ENCODE assay signal across 8 mouse cellular contexts in the genomic region with DNA sequence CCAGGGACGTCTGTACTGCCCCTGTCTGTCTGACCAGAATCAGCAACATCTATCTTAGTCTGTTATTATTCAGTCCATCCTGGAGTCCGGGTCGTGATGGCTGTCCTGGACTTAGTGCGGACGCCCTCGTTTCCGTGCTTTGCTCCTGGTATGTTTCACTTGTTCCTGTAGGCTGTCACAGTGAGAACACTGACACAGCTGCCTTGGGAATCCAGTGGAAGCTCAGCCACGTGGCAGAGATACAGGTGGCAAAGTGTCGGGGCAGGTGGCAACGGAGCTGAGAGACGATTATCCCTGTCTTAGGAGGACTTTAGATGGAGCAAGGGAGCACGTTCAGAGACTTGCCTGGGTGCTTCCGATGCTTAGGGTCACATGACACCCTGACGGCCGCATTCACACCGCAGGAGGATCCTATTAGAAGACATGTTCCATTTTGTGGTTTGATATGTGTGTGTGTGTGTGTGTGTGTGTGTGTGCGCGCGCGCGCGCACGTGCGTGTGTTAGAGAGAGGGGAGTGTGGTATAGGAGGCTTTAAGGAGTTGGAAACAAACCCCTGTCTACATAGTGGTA. TPM values are rescaled to one million over a fixed set of nuclear protein-coding genes. Genes with fewer than 3 reads are reported as not detected.
DNase-seq lines count a peak whose midpoint lies in the region; ATAC-seq and TF ChIP-seq lines count a peak whose summit lies in the region.

No protein-coding gene starts in this region.

- peak overlapping the region; percentile 55 for H3K4me2 ChIP-seq in forebrain, postnatal 0 days (ENCODE audit: low read depth)
- peak overlapping the region; percentile 68 for H3K4me2 ChIP-seq in liver, postnatal 0 days (ENCODE audit: low read depth, low read length)

- WGBS in heart, embryonic 10.5 days = 40% methylated on average over 24 of the region's 24 CpGs
- 60% methylated on average over 24 of the region's 24 CpGs for WGBS in forebrain, postnatal 0 days
- WGBS in liver, postnatal 0 days (ENCODE audit: insufficient replicate concordance) = 44% methylated on average over 24 of the region's 24 CpGs

- no peak overlapping the region; the same call in 1 of the 2 replicates for H3K27ac ChIP-seq in heart, embryonic 10.5 days
- peak overlapping the region; percentile 78 for H3K27ac ChIP-seq in MEL (ENCODE audit: control insufficient read depth, low read depth, low read length)
- peak overlapping the region; percentile 72 for H3K27ac ChIP-seq in forebrain, postnatal 0 days (ENCODE audit: low read depth, low read length)
- peak overlapping the region; percentile 61 for H3K27ac ChIP-seq in liver, postnatal 0 days (ENCODE audit: low read depth)

- H3K36me3 ChIP-seq in heart, embryonic 10.5 days = no peaks in the 10 kb centered on the region
- H3K36me3 ChIP-seq in MEL (ENCODE audit: control insufficient read depth in 1 of 2, insufficient read depth in 2 of 2, low read length in 2 of 2) = peaks cover 0 to 2% of the 10 kb centered on the region in 2 experiments; a peak in 1 of 4 replicates
- no peaks in the 10 kb centered on the region for H3K36me3 ChIP-seq in forebrain, postnatal 0 days (ENCODE audit: insufficient read depth)
- no peaks in the 10 kb centered on the region for H3K36me3 ChIP-seq in liver, postnatal 0 days (replicated peaks; ENCODE audit: insufficient read depth, low read length)

- TF ChIP-seq CTCF in MEL (IDR thresholded peaks at IDR 0.05 in 2 of 3, conservative IDR thresholded peaks at IDR 0.05 in 1 of 3; ENCODE audit: control insufficient read depth in 1 of 3, insufficient read depth in 1 of 3, low read depth in 2 of 3, low read length in 3 of 3, poor library complexity in 1 of 3, severe bottlenecking in 1 of 3) = no peak
- TF ChIP-seq CTCF in forebrain, postnatal 0 days (IDR thresholded peaks at IDR 0.05; ENCODE audit: low read depth) = no peak
- no peak for TF ChIP-seq CTCF in liver, postnatal 0 days (IDR thresholded peaks at IDR 0.05; ENCODE audit: low read depth)

- H3K9ac ChIP-seq in MEL (ENCODE audit: control insufficient read depth, low read depth, low read length, poor library complexity, severe bottlenecking) = peak overlapping the region; percentile 70
- no peak overlapping the region; the same call in 1 of the 2 replicates for H3K9ac ChIP-seq in forebrain, postnatal 0 days
- peak overlapping the region; percentile 38 for H3K9ac ChIP-seq in liver, postnatal 0 days (replicated peaks)

- TF ChIP-seq POLR2A in MEL (IDR thresholded peaks at IDR 0.05; ENCODE audit: control insufficient read depth in 1 of 2, insufficient read depth in 1 of 2, low read depth in 1 of 2, low read length in 2 of 2, poor library complexity in 1 of 2) = peak; percentile 13 to 58; a peak in 2 of 4 replicates

- DNase-seq in heart, embryonic 10.5 days (ENCODE audit: low spot score) = no peak
- no peak for DNase-seq in heart, adult 8-10 months (ENCODE audit: low spot score)
- DNase-seq in MEL (ENCODE audit: low read depth, low spot score) = peak; percentile 89
- peak; percentile 51 for DNase-seq in forebrain, postnatal 0 days
- peak; percentile 29 for DNase-seq in liver, postnatal 0 days
- no peak for DNase-seq in adrenal gland, adult (ENCODE audit: inconsistent age in 2 of 2, low spot score in 1 of 2)
- DNase-seq in urinary bladder, postnatal 14 days (ENCODE audit: low spot score) = no peak
- DNase-seq in left cerebral cortex, adult 8-10 months (ENCODE audit: low spot score in 2 of 2) = no peak

- H3K4me1 ChIP-seq in heart, embryonic 10.5 days = peaks cover 22% of the 10 kb centered on the region
- H3K4me1 ChIP-seq in MEL (ENCODE audit: control insufficient read depth in 1 of 2, insufficient read depth in 2 of 2, low read length in 2 of 2) = peaks cover 2 to 5% of the 10 kb centered on the region in 2 experiments; a peak in 1 of 4 replicates
- H3K4me1 ChIP-seq in forebrain, postnatal 0 days (ENCODE audit: insufficient read depth) = peaks cover 9% of the 10 kb centered on the region; the same call in 1 of the 2 replicates
- H3K4me1 ChIP-seq in liver, postnatal 0 days (ENCODE audit: insufficient read depth) = peaks cover 17% of the 10 kb centered on the region

- H3K79me2 ChIP-seq in MEL (ENCODE audit: control insufficient read depth, insufficient read depth, low read length, poor library complexity) = no peaks in the 10 kb centered on the region; the same call in 1 of the 2 replicates

- peaks cover 6% of the 10 kb centered on the region; the same call in 1 of the 2 replicates for H3K27me3 ChIP-seq in heart, embryonic 10.5 days (ENCODE audit: insufficient read depth, poor library complexity, severe bottlenecking)
- H3K27me3 ChIP-seq in MEL (ENCODE audit: control insufficient read depth in 1 of 2, insufficient read depth in 2 of 2, low read length in 2 of 2) = no peaks in the 10 kb centered on the region
- no peaks in the 10 kb centered on the region for H3K27me3 ChIP-seq in forebrain, postnatal 0 days (ENCODE audit: insufficient read depth, low read length)
- H3K27me3 ChIP-seq in liver, postnatal 0 days (ENCODE audit: insufficient read depth, low read length) = no peaks in the 10 kb centered on the region

- H3K9me3 ChIP-seq in heart, embryonic 10.5 days = no peaks in the 10 kb centered on the region
- no peaks in the 10 kb centered on the region for H3K9me3 ChIP-seq in MEL (replicated peaks; ENCODE audit: insufficient read depth, low read length)
- H3K9me3 ChIP-seq in forebrain, postnatal 0 days (ENCODE audit: low read length) = no peaks in the 10 kb centered on the region
- H3K9me3 ChIP-seq in liver, postnatal 0 days (ENCODE audit: low read length) = no peaks in the 10 kb centered on the region

- no peak for TF ChIP-seq RAD21 in MEL (IDR thresholded peaks at IDR 0.05; ENCODE audit: low read depth, low read length)

- TF ChIP-seq EP300 in MEL (IDR thresholded peaks at IDR 0.05; ENCODE audit: low read depth in 1 of 2, low read length in 2 of 2) = peak in 1 of 2 experiments; percentile 24; a peak in 2 of 4 replicates
- TF ChIP-seq EP300 in liver, postnatal 0 days (IDR thresholded peaks at IDR 0.05; ENCODE audit: low read depth) = no peak

- H3K4me3 ChIP-seq in heart, embryonic 10.5 days = peak overlapping the region; percentile 48
- H3K4me3 ChIP-seq in MEL (ENCODE audit: control insufficient read depth in 1 of 2, insufficient read depth in 1 of 2, low read depth in 2 of 2, low read length in 2 of 2) = peak overlapping the region; percentile 58 to 87
- peak overlapping the region; percentile 34 for H3K4me3 ChIP-seq in forebrain, postnatal 0 days (ENCODE audit: low read depth, low read length)
- peak overlapping the region; percentile 32 for H3K4me3 ChIP-seq in liver, postnatal 0 days (ENCODE audit: low read depth, low read length)

- ATAC-seq in forebrain, postnatal 0 days = no peak; the same call in 1 of the 2 replicates
- ATAC-seq in liver, postnatal 0 days = 0 out of 2 replicates have a peak, but pooled peaks have one; percentile 7

TF ChIP-seq in MEL, 35 proteins besides CTCF, POLR2A, EP300 and RAD21:
- TF ChIP-seq MXI1 (IDR thresholded peaks at IDR 0.05; ENCODE audit: low read depth, low read length) (peak; percentile 87), MAX (IDR thresholded peaks at IDR 0.05; ENCODE audit: low read length) (peak; percentile 92), ELF1 (IDR thresholded peaks at IDR 0.05; ENCODE audit: low read depth, low read length) (no peak), SIN3A (IDR thresholded peaks at IDR 0.05; ENCODE audit: low read length) (no peak), CHD1 (IDR thresholded peaks at IDR 0.05; ENCODE audit: low read depth, low read length) (no peak), MYC (IDR thresholded peaks at IDR 0.05; ENCODE audit: low read depth, low read length) (peak; percentile 91), ZNF384 (IDR thresholded peaks at IDR 0.05; ENCODE audit: low read depth, low read length) (no peak), GABPA (IDR thresholded peaks at IDR 0.05; ENCODE audit: low read depth, low read length) (no peak), E2F4 (IDR thresholded peaks at IDR 0.05; ENCODE audit: borderline replicate concordance, low read depth, low read length) (no peak), USF2 (IDR thresholded peaks at IDR 0.05; ENCODE audit: borderline replicate concordance in 1 of 2, insufficient read depth in 1 of 2, low read depth in 1 of 2, low read length in 2 of 2) (peak in 1 of 2 experiments; percentile 66; a peak in 2 of 4 replicates), NRF1 (IDR thresholded peaks at IDR 0.05; ENCODE audit: insufficient read depth, low read depth, low read length, poor library complexity, severe bottlenecking) (peak; percentile 45; the same call in 1 of the 2 replicates), BHLHE40 (IDR thresholded peaks at IDR 0.05; ENCODE audit: borderline replicate concordance, low read depth, low read length) (peak; percentile 97), HCFC1 (IDR thresholded peaks at IDR 0.05; ENCODE audit: low read depth, low read length) (peak; percentile 47; the same call in 1 of the 2 replicates), JUND (IDR thresholded peaks at IDR 0.05; ENCODE audit: low read depth, low read length) (no peak), NELFE (IDR thresholded peaks at IDR 0.05; ENCODE audit: low read depth, low read length) (peak; percentile 50), MAZ (IDR thresholded peaks at IDR 0.05; ENCODE audit: low read depth, low read length) (no peak), USF1 (IDR thresholded peaks at IDR 0.05; ENCODE audit: low read depth, low read length) (peak; percentile 94), ETS1 (IDR thresholded peaks at IDR 0.05; ENCODE audit: low read depth, low read length) (0 out of 2 replicates have a peak, but pooled peaks have one; percentile 17), TBP (IDR thresholded peaks at IDR 0.05; ENCODE audit: low read depth, low read length) (peak; percentile 72), KAT2A (conservative IDR thresholded peaks at IDR 0.05; ENCODE audit: low read depth, low read length) (no peak), ZMIZ1 (IDR thresholded peaks at IDR 0.05; ENCODE audit: low read depth, low read length) (no peak; the same call in 1 of the 2 replicates), POLR2AphosphoS2 (IDR thresholded peaks at IDR 0.05; ENCODE audit: low read length) (no peak; the same call in 1 of the 2 replicates)

RNA-seq across cellular contexts. Expression of a gene that starts 38.9 kb away (rescaled TPM):
- polyA plus RNA-seq in heart, embryonic 10.5 days (2016; fragmentation: Nextera tagmentation; extraction: Ambion mirVana) = 128 and 138 TPM in 2 replicates
- 10 to 100 TPM; 27.3 to 31.2 (median 30.1) TPM for total RNA-seq in heart, adult 8-10 months (2022)
- 88.2 and 103 TPM in 2 replicates for total RNA-seq in MEL (2012; rRNA removed)
- 10 to 100 TPM in 1 of 2 experiments, not detected in 1; 85.7 TPM for polyA plus RNA-seq in MEL (2012; ENCODE audit: insufficient read depth in 1 of 2, insufficient read length in 2 of 2, low read depth in 1 of 2, low replicate concordance in 2 of 2, missing spikeins in 1 of 2)
- 135 and 155 TPM in 2 replicates for total RNA-seq in forebrain, postnatal 0 days (2014; rRNA removed)
- polyA plus RNA-seq in forebrain, postnatal 0 days (2015; fragmentation: Nextera tagmentation; extraction: Ambion mirVana) = 70.1 and 88.9 TPM in 2 replicates
- polyA plus RNA-seq in liver, postnatal 0 days (2015; fragmentation: Nextera tagmentation; extraction: Ambion mirVana) = 34.4 and 38.6 TPM in 2 replicates
- 100 to 1,000 TPM in 2 of 4 experiments, 10 to 100 TPM in 2; 86.2 to 103 (median 96.1) TPM for total RNA-seq in left cerebral cortex, adult 8-10 months (2022)

Comparison
In these comparisons a context has a peak if more than half of its experiments do, and no peak if none do; other contexts are left out.
1. DNase-seq: peak in MEL (single experiment), forebrain, postnatal 0 days (single experiment) and liver, postnatal 0 days (single experiment); none in heart, embryonic 10.5 days (single experiment), heart, adult 8-10 months (single experiment), adrenal gland, adult (0 of 2), urinary bladder, postnatal 14 days (single experiment) and left cerebral cortex, adult 8-10 months (0 of 2).
2. Peak in every context shown above with its lines, with median percentiles within 50 percentile points of each other: H3K4me3 ChIP-seq.